Mouse (Mus musculus) gastrocnemius, postnatal 4 days (tissue): ENCODE results near the gene Stpg3. TPM values are rescaled to one million over a fixed set of nuclear protein-coding genes. Genes with fewer than 3 reads are reported as not detected.

Experiments used
- DNase-seq, 2 experiments: peaks; one replicate each; pipeline ENCODE4 v3.0.0; 2021 to 2022; ENCODE audit warnings: low spot score in 2 of 2, mixed read lengths in 2 of 2
- total RNA-seq, 2 experiments: library from RNA; stranded (reverse); gene quantifications; 2 replicates each; pipeline ENCODE4 v1.2.3; 2021

The Stpg3 gene
- total RNA-seq, 2 experiments from 2014 or later, result not detected

- no peak for DNase-seq
Measured at GRCm38 (mm10) chr2:25180973-25181890, 33.2 kb downstream of the Stpg3 start.

GRCm38 (mm10) chr2:25180478-25180903, 33.9 kb downstream of the Stpg3 start, which contains the start of gene Nrarp:
Gene Nrarp (plus strand): TSS chr2:25180758.
- peak; percentile 83 to 90 for DNase-seq

DNA sequence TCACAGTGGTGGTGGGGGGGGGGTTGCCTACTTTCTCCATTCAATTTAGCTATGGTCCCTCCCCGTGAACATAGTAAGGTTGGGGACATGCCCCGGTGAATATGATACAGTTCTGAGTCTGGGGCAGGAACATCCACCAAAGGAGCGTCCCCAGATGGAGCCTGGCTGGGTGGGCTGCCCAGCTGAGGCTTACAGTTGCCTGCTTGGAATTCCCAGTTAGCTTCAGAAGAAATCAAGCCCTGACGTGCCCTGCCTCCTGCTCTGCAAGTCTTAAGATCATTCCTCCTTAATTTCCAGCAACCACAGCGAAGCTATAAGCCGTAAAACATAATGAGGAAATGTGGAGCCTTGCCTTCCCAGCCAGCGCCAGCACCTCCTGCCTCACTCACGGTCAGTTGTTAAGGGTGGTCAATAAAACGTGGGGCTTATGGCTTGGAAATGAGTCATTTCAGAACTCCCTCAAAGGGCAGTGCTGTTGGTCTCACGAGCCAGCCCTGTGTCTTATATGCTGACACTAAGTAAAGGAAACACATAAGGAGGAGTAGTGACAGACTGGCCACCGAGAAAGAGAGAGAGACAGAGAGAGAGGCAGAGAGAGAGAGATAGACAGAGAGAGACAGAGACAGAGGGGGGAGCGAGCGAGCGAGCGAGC, 34.7 kb downstream of the Stpg3 start:
- DNase-seq, result peak in 1 of 2 experiments; percentile 9

- DNase-seq, result peak in 1 of 2 experiments; percentile 14
Measured at GRCm38 (mm10) chr2:25178285-25178972, 36.0 kb downstream of the Stpg3 start.

- DNase-seq, result peak in 1 of 2 experiments; percentile 41
Measured at GRCm38 (mm10) chr2:25177685-25178084, 36.8 kb downstream of the Stpg3 start.

- peak in 1 of 2 experiments; percentile 8 for DNase-seq
Measured at GRCm38 (mm10) chr2:25177076-25177475, 37.4 kb downstream of the Stpg3 start.

- peak in 1 of 2 experiments; percentile 8 for DNase-seq
Measured at GRCm38 (mm10) chr2:25176573-25176972, 37.9 kb downstream of the Stpg3 start.

DNA sequence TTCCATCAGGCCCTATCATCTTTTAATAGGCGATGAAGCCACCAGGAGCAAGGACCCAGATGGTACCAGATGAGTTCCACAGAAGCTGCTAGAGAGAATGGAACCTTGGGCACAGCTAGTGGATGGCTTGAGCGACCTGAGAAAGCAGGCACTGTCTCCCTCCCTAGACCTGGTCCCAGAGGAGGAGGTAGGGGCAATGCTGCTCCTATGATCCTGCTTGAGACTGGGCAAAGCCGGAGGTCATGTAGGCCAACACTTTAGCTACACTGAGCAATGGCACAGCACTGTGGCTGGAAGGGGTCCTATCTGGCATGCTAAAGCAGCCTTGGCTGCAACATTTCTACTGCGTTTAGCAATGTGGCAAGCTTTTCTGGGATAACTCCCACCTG, 38.8 kb downstream of the Stpg3 start:
- no peak for DNase-seq

- DNase-seq, result no peak
Measured at GRCm38 (mm10) chr2:25174866-25175689, 39.4 kb downstream of the Stpg3 start.

DNA sequence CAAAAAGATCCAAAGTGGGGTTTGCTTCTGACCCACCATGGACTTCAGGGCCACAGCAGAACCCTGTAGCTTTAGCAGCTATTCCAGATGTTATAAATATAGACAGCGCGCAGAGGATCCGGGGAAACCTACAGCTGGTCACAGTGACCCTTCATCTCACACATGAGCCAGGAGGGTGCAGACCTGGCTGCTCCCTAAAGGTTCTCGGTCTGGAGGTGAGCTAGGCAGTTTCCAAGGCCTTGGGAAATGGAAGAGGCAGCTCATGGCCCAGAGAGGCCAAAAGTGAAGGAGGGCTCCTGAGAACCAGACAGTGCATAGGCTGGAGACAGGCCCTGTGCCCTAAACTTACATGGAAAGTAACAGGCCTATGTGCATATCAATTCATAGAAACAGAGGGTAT, 40.6 kb downstream of the Stpg3 start:
- DNase-seq, result no peak

DNA sequence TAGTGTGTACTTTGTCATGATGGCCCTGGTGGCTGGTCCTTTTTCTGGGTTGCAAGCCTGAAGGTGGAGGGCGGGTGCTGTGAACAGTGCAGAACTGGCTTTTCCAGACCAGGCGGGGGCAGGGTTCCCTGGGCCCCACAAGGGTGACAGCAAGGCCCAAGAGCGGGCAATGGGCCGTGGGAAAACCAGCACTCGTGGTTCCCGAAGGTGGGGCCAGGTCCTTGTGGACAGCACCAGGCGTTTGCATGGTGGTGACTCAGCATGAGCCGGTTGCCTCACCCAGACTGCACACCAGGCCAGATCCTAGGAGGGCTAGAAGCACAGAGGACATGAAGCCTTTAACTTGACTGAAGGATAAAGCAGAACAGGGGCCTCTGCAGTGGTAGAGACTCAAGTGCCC, 41.8 kb downstream of the Stpg3 start:
- peak in 1 of 2 experiments; percentile 12 for DNase-seq

DNA sequence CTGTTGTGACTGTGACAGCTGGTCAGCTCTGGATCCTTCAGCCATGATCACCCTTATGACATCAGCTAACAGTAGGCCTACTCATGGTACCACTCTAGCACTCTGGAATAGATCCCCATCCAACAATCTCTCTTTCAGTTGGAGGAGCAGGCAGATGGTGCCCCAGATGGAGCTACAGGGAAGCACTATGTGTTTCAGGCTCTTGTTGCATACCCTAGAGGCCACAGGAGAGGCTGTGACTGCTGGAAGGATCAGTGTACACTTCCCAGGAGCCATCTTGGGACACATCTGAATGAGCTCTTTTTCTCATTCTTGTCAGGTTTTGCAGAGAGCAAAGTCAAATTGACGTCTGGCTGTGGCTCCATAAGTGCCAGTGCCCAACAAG, 42.7 kb downstream of the Stpg3 start:
- DNase-seq, result no peak

GRCm38 (mm10) chr2:25171101-25171768, 43.2 kb downstream of the Stpg3 start:
- no peak for DNase-seq

DNA sequence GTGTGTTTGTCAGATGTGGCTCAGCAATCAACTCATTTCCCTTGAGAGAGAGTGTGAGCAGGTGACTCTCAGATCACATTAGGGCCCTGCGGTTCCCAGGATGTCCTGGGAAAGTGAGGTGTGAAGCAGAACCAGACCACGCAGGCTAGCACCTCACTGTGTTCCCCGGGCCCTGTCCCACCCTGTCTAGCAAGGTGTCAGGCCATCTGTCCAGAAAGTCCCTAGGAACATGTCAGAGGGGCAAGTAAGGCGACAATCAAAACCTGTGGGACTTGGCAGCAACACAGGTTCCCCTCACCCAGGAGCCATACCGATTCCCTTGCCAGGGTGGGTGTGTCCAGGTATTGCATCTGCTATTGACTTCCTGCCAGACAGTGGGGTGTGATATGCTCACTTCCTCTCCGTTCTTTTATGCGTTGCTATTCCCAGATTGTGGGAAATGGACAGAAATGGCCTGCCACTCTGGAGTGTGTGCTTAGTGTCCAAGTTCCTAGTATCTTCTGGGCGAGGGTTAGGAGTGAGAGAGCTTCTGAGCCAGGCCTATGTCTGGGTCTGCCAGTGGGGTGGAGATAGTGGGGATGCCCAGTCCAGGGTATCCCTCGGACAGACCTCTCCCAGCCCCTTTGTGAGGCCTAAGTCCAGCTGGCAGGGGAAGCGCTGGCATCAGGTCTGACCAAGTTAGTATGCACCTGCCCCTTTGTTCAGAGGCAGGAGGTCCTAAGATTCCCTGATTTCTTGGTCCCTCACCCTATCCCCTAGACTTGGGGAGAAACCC, 43.9 kb downstream of the Stpg3 start:
- no peak for DNase-seq

- DNase-seq, result no peak
Measured at GRCm38 (mm10) chr2:25169778-25170177, 44.7 kb downstream of the Stpg3 start.

- DNase-seq, result no peak
Measured at GRCm38 (mm10) chr2:25168665-25168978, 45.8 kb downstream of the Stpg3 start.

GRCm38 (mm10) chr2:25167919-25168664, 46.3 kb downstream of the Stpg3 start:
- peak in 1 of 2 experiments; percentile 72 for DNase-seq

- no peak for DNase-seq
Measured at GRCm38 (mm10) chr2:25167481-25167880, 47.0 kb downstream of the Stpg3 start.
